Mouse (Mus musculus) embryonic fibroblast, embryonic 13.5 days (primary cell): Measurements from ENCODE around the gene Sirpa.

Experiments
- CTCF ChIP-seq: IDR thresholded peaks from 2 replicates; pipeline ENCODE4 v1.5.1; 2011; ENCODE audit warnings: mild to moderate bottlenecking, control low read depth, low read length, moderate library complexity, borderline replicate concordance; ENCODE audit not compliant: insufficient read depth
- POLR2A ChIP-seq: IDR thresholded peaks from 2 replicates; pipeline ENCODE4 v1.6.1; 2011; ENCODE audit warnings: low read depth, mild to moderate bottlenecking, control low read depth, low read length, moderate library complexity

- TF ChIP-seq CTCF (no peak), POLR2A (no peak)
Measured at GRCm38 (mm10) chr2:129623771-129624170, 31.1 kb downstream of the Sirpa start.
